ENCODE assay signal across 12 mouse cellular contexts in the genomic region with DNA sequence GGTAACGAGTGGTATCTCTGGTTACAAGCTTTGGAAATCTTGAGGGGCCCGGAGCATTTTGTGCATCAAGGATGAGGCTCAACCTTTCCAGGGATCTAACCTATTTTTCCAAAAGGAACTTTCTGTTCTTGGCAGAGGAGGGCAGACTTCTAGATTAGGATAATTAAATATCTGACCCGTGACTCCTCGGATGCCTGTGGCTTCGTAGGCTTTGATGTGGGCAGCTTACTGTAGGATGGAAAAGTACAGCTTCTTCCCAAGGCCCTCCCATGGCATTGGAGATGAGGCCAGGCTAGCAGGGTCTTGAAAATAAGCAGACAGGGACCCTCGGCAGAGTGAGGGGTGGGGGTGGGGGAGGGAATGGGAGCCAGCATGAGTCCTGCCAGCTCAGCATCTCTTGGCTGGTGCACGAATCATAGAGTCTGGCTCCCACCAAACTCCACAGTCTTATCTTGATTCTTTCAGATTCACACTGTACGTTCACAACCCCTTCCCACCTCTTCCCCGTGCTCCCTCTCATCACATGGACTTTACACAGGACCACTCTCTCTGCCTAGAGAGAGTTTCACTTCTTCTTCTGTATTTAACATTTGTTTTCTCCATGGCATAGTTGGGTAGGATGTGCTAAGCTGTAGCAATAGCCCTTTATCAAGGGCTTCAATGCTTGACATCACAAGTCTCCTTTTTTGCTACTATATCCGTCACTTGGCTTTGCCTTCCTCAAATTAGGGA.
A peak's percentile ranks its signal among the peaks of the same experiment; 100 is the strongest.
DNase-seq lines count a peak whose midpoint lies in the region; ATAC-seq and TF ChIP-seq lines count a peak whose summit lies in the region.
"Had no signal": no experiment of that assay in that cellular context is flagged by ENCODE, and none has a peak within 500 bp of the region (broad histone marks: within the 10 kb centered on the region; RNA-seq: fewer than 3 reads in every experiment).

No protein-coding gene starts in this region.

- TF ChIP-seq POLR2A in lung, adult 2 months (IDR thresholded peaks at IDR 0.05; ENCODE audit: borderline replicate concordance, extremely low read depth, low read depth, low read length) = no peak

- no peaks in the 10 kb centered on the region for H3K36me3 ChIP-seq in hindbrain, embryonic 16.5 days (ENCODE audit: control insufficient read depth, insufficient read depth, low read length)
- no peaks in the 10 kb centered on the region for H3K36me3 ChIP-seq in hindbrain, embryonic 13.5 days
- no peaks in the 10 kb centered on the region for H3K36me3 ChIP-seq in lung, postnatal 0 days (ENCODE audit: insufficient read depth, low read length)
- H3K36me3 ChIP-seq in embryonic facial prominence, embryonic 14.5 days (ENCODE audit: control insufficient read depth, insufficient read depth, low read length) = no peaks in the 10 kb centered on the region
- H3K36me3 ChIP-seq: forebrain, embryonic 15.5 days; heart, embryonic 15.5 days had no signal

- DNase-seq in lung, postnatal 0 days (ENCODE audit: low spot score) = no peak
- DNase-seq in lung, adult 2 months = no peak
- DNase-seq in adrenal gland, postnatal 14 days = peak; percentile 55
- DNase-seq in embryonic facial prominence, embryonic 14.5 days (ENCODE audit: low spot score) = peak; percentile 65
- DNase-seq in thymus, postnatal 14 days = no peak
- DNase-seq: gastrocnemius, postnatal 36 days had no signal

- no peak overlapping the region for H3K4me2 ChIP-seq in hindbrain, embryonic 16.5 days (ENCODE audit: low read length)
- H3K4me2 ChIP-seq in hindbrain, embryonic 13.5 days = no peak overlapping the region
- H3K4me2 ChIP-seq in lung, postnatal 0 days (replicated peaks; ENCODE audit: low read depth, low read length) = no peak overlapping the region
- no peak overlapping the region for H3K4me2 ChIP-seq in embryonic facial prominence, embryonic 14.5 days (ENCODE audit: low read depth, low read length)
- H3K4me2 ChIP-seq: forebrain, embryonic 15.5 days; heart, embryonic 15.5 days had no signal

- H3K27me3 ChIP-seq in hindbrain, embryonic 16.5 days (replicated peaks; ENCODE audit: control insufficient read depth, insufficient read depth, low read length) = no peaks in the 10 kb centered on the region
- H3K27me3 ChIP-seq in hindbrain, embryonic 13.5 days = no peaks in the 10 kb centered on the region
- no peaks in the 10 kb centered on the region for H3K27me3 ChIP-seq in lung, postnatal 0 days (replicated peaks; ENCODE audit: insufficient read depth, low read length)
- H3K27me3 ChIP-seq in embryonic facial prominence, embryonic 14.5 days (replicated peaks; ENCODE audit: control insufficient read depth, insufficient read depth, low read length) = 0 out of 2 replicates have a peak, but pooled peaks cover 2% of the 10 kb centered on the region
- H3K27me3 ChIP-seq: forebrain, embryonic 15.5 days; megakaryocyte, embryonic 14.5 days had no signal

- ATAC-seq in hindbrain, embryonic 16.5 days = no peak
- ATAC-seq in hindbrain, embryonic 13.5 days (ENCODE audit: low FRiP score) = no peak
- no peak for ATAC-seq in lung, postnatal 0 days
- ATAC-seq in embryonic facial prominence, embryonic 14.5 days (ENCODE audit: low read depth) = no peak
- ATAC-seq: forebrain, embryonic 15.5 days; inflammation-experienced regulatory T-cells, adult 6 months had no signal

- TF ChIP-seq EP300 in lung, postnatal 0 days (IDR thresholded peaks at IDR 0.05) = no peak

- H3K9me3 ChIP-seq in hindbrain, embryonic 16.5 days (ENCODE audit: control insufficient read depth, low read length) = no peaks in the 10 kb centered on the region
- H3K9me3 ChIP-seq in hindbrain, embryonic 13.5 days = no peaks in the 10 kb centered on the region
- H3K9me3 ChIP-seq in lung, postnatal 0 days (ENCODE audit: low read length) = no peaks in the 10 kb centered on the region
- no peaks in the 10 kb centered on the region for H3K9me3 ChIP-seq in embryonic facial prominence, embryonic 14.5 days (ENCODE audit: control insufficient read depth, low read length)
- H3K9me3 ChIP-seq: forebrain, embryonic 15.5 days; heart, embryonic 15.5 days had no signal

- 78% methylated on average over 10 of the region's 10 CpGs for WGBS in hindbrain, embryonic 16.5 days
- WGBS in hindbrain, embryonic 13.5 days = 75% methylated on average over 10 of the region's 10 CpGs
- 74% methylated on average over 10 of the region's 10 CpGs for WGBS in lung, postnatal 0 days
- 73% methylated on average over 10 of the region's 10 CpGs for WGBS in lung, adult 2 months
- 63% methylated on average over 10 of the region's 10 CpGs for WGBS in embryonic facial prominence, embryonic 14.5 days

- no peak overlapping the region for H3K4me3 ChIP-seq in hindbrain, embryonic 16.5 days (ENCODE audit: low read length)
- no peak overlapping the region for H3K4me3 ChIP-seq in hindbrain, embryonic 13.5 days
- no peak overlapping the region for H3K4me3 ChIP-seq in lung, postnatal 0 days (ENCODE audit: low read depth, low read length)
- no peak overlapping the region for H3K4me3 ChIP-seq in lung, adult 2 months (replicated peaks; ENCODE audit: extremely low read depth, low read depth, low read length)
- no peak overlapping the region for H3K4me3 ChIP-seq in embryonic facial prominence, embryonic 14.5 days (ENCODE audit: low read depth, low read length)
- H3K4me3 ChIP-seq: forebrain, embryonic 15.5 days; heart, embryonic 15.5 days; megakaryocyte, embryonic 14.5 days had no signal

- H3K27ac ChIP-seq in hindbrain, embryonic 16.5 days (ENCODE audit: low read depth, low read length) = peak overlapping the region; percentile 29; the same call in 1 of the 2 replicates
- no peak overlapping the region for H3K27ac ChIP-seq in hindbrain, embryonic 13.5 days
- H3K27ac ChIP-seq in lung, postnatal 0 days (ENCODE audit: low read length) = 0 out of 2 replicates have a peak overlapping the region, but pooled peaks have one; percentile 43
- H3K27ac ChIP-seq in embryonic facial prominence, embryonic 14.5 days (replicated peaks; ENCODE audit: low read depth, low read length) = no peak overlapping the region
- H3K27ac ChIP-seq: heart, embryonic 15.5 days had no signal

- no peak overlapping the region for H3K9ac ChIP-seq in hindbrain, embryonic 16.5 days (ENCODE audit: low read depth, low read length)
- no peak overlapping the region for H3K9ac ChIP-seq in hindbrain, embryonic 13.5 days
- H3K9ac ChIP-seq in lung, postnatal 0 days (replicated peaks; ENCODE audit: low read depth) = no peak overlapping the region
- H3K9ac ChIP-seq in embryonic facial prominence, embryonic 14.5 days (ENCODE audit: low read depth, low read length) = no peak overlapping the region
- H3K9ac ChIP-seq: forebrain, embryonic 15.5 days; heart, embryonic 15.5 days had no signal

- TF ChIP-seq CTCF in lung, postnatal 0 days (IDR thresholded peaks at IDR 0.05) = no peak
- no peak for TF ChIP-seq CTCF in lung, adult 2 months (IDR thresholded peaks at IDR 0.05; ENCODE audit: insufficient read depth, low read length)

- H3K4me1 ChIP-seq in hindbrain, embryonic 16.5 days (ENCODE audit: control insufficient read depth, insufficient read depth, low read depth, low read length) = no peaks in the 10 kb centered on the region; the same call in 1 of the 2 replicates
- H3K4me1 ChIP-seq in hindbrain, embryonic 13.5 days (replicated peaks) = peaks cover 19% of the 10 kb centered on the region
- H3K4me1 ChIP-seq in lung, postnatal 0 days (ENCODE audit: insufficient read depth, low read depth, low read length) = no peaks in the 10 kb centered on the region; the same call in 1 of the 2 replicates
- H3K4me1 ChIP-seq in lung, adult 2 months (ENCODE audit: control insufficient read depth, insufficient read depth, low read length) = peaks cover 3% of the 10 kb centered on the region; the same call in 1 of the 2 replicates
- peaks cover 11% of the 10 kb centered on the region; the same call in 1 of the 2 replicates for H3K4me1 ChIP-seq in embryonic facial prominence, embryonic 14.5 days (ENCODE audit: control insufficient read depth, insufficient read depth, low read length)
- H3K4me1 ChIP-seq: heart, embryonic 15.5 days; megakaryocyte, embryonic 14.5 days had no signal

Comparison
In these comparisons a context has a peak if more than half of its experiments do, and no peak if none do; other contexts are left out.
1. H3K27ac ChIP-seq: peak in hindbrain, embryonic 16.5 days (single experiment) and lung, postnatal 0 days (single experiment); none in hindbrain, embryonic 13.5 days (single experiment) and embryonic facial prominence, embryonic 14.5 days (single experiment).
2. DNase-seq: peak in adrenal gland, postnatal 14 days (single experiment) and embryonic facial prominence, embryonic 14.5 days (single experiment); none in lung, postnatal 0 days (single experiment), lung, adult 2 months (single experiment) and thymus, postnatal 14 days (single experiment).